Mouse (Mus musculus): ENCODE measurements around the gene 4930523C07Rik. TPM values are rescaled to one million over a fixed set of nuclear protein-coding genes. Genes with fewer than 3 reads are reported as not detected.

Gene 4930523C07Rik
- total RNA-seq, 2 experiments from 2014 or later = 17.6 to 24.4 TPM

GRCm38 (mm10) chr1:160084239-160084638 is 40.1 kb downstream of the 4930523C07Rik start:
- DNase-seq (ENCODE audit: low spot score in 2 of 2) = no peak

DNA sequence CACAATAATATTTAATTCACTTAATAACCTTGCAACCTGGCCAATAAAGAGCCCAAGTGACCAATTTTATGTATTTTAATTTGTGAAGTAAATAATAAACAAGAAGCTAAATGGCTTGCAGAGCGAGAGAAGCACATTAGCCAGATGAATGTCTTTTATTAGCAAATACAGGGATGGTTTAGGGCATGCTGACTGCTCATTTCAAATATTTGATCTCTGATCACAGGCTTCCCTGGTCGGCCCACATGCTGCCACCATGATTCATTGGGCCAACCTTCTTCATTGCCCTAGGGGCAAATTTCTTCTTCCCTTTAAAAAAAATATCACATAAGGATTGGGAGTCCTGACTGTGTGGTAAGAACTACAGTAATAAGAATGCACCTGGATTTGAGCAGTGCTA is 42.5 kb downstream of the 4930523C07Rik start:
- no peak for DNase-seq (ENCODE audit: low spot score in 2 of 2)

DNA sequence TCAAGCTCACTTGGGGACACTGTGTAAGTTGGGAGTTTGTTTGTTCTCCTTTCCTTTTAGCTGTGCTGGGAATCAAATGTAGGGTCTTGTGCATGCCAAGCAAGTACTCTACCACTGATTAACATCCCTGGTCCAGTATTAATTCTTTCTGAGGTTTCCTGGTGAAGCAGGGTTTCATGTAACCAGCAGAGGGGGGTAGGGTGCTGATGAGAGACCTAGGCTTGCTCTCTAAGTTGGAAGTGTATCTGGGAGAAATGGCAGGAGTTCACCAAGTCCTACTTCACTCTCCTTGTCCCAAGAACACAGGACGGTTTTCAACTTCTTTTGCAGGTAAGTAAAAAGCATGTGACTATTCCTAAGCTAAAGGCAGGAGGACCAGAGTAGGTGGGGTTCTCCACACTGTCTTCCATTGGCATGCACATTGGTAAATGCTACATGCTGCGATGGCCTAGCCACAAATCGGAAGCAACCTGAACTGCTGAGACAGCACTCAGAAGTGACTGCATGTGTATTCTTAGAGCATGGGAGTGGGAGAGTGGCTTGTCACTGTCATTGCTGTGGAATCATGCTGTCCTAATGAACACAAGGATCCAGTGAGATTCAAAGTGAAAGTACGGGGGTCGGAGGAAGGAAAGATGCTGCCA is 55.6 kb downstream of the 4930523C07Rik start:
- no peak for DNase-seq (ENCODE audit: low spot score in 2 of 2)

GRCm38 (mm10) chr1:160100996-160101395 is 56.8 kb downstream of the 4930523C07Rik start:
- no peak for DNase-seq (ENCODE audit: low spot score in 2 of 2)

- DNase-seq (ENCODE audit: low spot score in 2 of 2) = no peak
Observed at GRCm38 (mm10) chr1:160105426-160105825, 61.2 kb downstream of the 4930523C07Rik start.

DNA sequence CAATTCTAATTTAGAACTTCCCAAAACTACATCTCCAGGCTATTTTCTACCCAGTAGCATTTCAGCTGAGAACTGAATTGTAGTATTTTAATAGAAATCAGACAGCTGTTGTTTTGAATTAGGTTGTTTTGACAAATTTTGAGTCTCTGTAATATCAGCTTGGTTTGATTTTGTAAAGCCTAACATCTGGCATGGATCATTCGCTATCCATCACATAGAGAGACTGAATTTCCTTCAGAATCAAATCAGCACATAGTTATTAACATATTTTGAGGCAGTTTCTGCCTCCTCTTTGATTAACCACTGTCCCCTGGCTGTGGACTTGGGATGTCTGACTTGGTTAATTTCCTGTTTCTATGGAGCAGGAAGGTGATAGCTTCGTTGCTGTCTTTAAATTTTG is 64.4 kb downstream of the 4930523C07Rik start:
- DNase-seq (ENCODE audit: low spot score in 2 of 2) = no peak

GRCm38 (mm10) chr1:160123957-160124356 is 79.8 kb downstream of the 4930523C07Rik start:
- DNase-seq (ENCODE audit: low spot score in 2 of 2) = no peak

Other genes starting within 250 kb of the 4930523C07Rik start
- under 1 TPM; 0.29 to 0.30 TPM for gene Tnn, start 109.2 kb downstream of the 4930523C07Rik start, total RNA-seq (2021)
- 100 to 1,000 TPM; 101 TPM for gene Mrps14, start 150.8 kb downstream of the 4930523C07Rik start, total RNA-seq (2021)
- gene Cacybp, start 168.5 kb downstream of the 4930523C07Rik start, total RNA-seq (2021) = 100 to 1,000 TPM; 125 to 182 TPM